Mouse (Mus musculus): ENCODE measurements at regions not wholly inside any gene's neighbourhood (a gene's known extent, or its start where the extent isn't known, plus 50 kb on each side); places are given as distances from the start of the nearest gene placed in this dataset.

GRCm38 (mm10) chr5:119944371-119944770, 111.9 kb downstream of the Tbx5 start:
- in situ Hi-C loops (cut with MboI, MseI): no loop called here

GRCm38 (mm10) chr5:119948399-119948798, 115.9 kb downstream of the Tbx5 start:
- in situ Hi-C loops (cut with MboI, MseI): no loop called here

GRCm38 (mm10) chr5:119952085-119952484, 119.6 kb downstream of the Tbx5 start:
- in situ Hi-C loops (cut with MboI, MseI): no loop called here

- in situ Hi-C loops (cut with MboI, MseI): no loop called here
Observed at GRCm38 (mm10) chr5:119953189-119953588, 120.7 kb downstream of the Tbx5 start.

- in situ Hi-C loops (cut with MboI, MseI): no loop called here
Observed at GRCm38 (mm10) chr5:119953811-119954566, 121.5 kb downstream of the Tbx5 start.

- in situ Hi-C loops (cut with MboI, MseI): no loop called here
Observed at GRCm38 (mm10) chr5:119958942-119959341, 126.5 kb downstream of the Tbx5 start.

- in situ Hi-C loops (cut with MboI, MseI): no loop called here
Observed at GRCm38 (mm10) chr5:119964751-119965150, 132.3 kb downstream of the Tbx5 start.

GRCm38 (mm10) chr5:119971286-119971685, 138.8 kb downstream of the Tbx5 start:
- in situ Hi-C loops (cut with MboI, MseI): no loop called here

- in situ Hi-C loops (cut with MboI, MseI): no loop called here
Observed at GRCm38 (mm10) chr5:119972802-119973437, 140.5 kb downstream of the Tbx5 start.

- in situ Hi-C loops (cut with MboI, MseI): no loop called here
Observed at GRCm38 (mm10) chr5:119978096-119978715, 138.1 kb upstream of the Rbm19 start.

GRCm38 (mm10) chr5:119981111-119981807, 135.0 kb upstream of the Rbm19 start:
- in situ Hi-C loops (cut with MboI, MseI): no loop called here

GRCm38 (mm10) chr5:119984206-119984605, 132.1 kb upstream of the Rbm19 start:
- in situ Hi-C loops (cut with MboI, MseI): no loop called here

GRCm38 (mm10) chr5:119992130-119992529, 124.1 kb upstream of the Rbm19 start:
- in situ Hi-C loops (cut with MboI, MseI): no loop called here

GRCm38 (mm10) chr5:119995726-119996125, 120.5 kb upstream of the Rbm19 start:
- in situ Hi-C loops (cut with MboI, MseI): no loop called here

- in situ Hi-C loops (cut with MboI, MseI): no loop called here
Observed at GRCm38 (mm10) chr5:120005696-120006469, 110.4 kb upstream of the Rbm19 start.

- in situ Hi-C loops (cut with MboI, MseI): no loop called here
Observed at GRCm38 (mm10) chr5:120007738-120008137, 108.5 kb upstream of the Rbm19 start.

GRCm38 (mm10) chr5:120008306-120008705, 108.0 kb upstream of the Rbm19 start:
- in situ Hi-C loops (cut with MboI, MseI): no loop called here

- in situ Hi-C loops (cut with MboI, MseI): no loop called here
Observed at GRCm38 (mm10) chr5:120015417-120015816, 100.8 kb upstream of the Rbm19 start.

GRCm38 (mm10) chr5:120018126-120018525, 98.1 kb upstream of the Rbm19 start:
- in situ Hi-C loops (cut with MboI, MseI): no loop called here

GRCm38 (mm10) chr5:120020748-120021147, 95.5 kb upstream of the Rbm19 start:
- in situ Hi-C loops (cut with MboI, MseI): no loop called here

GRCm38 (mm10) chr5:120022276-120022675, 94.0 kb upstream of the Rbm19 start:
- in situ Hi-C loops (cut with MboI, MseI): no loop called here

All from T-helper 1 cell (primary cell).